Mouse (Mus musculus): Measurements from ENCODE around the gene Mtpn.

DNA sequence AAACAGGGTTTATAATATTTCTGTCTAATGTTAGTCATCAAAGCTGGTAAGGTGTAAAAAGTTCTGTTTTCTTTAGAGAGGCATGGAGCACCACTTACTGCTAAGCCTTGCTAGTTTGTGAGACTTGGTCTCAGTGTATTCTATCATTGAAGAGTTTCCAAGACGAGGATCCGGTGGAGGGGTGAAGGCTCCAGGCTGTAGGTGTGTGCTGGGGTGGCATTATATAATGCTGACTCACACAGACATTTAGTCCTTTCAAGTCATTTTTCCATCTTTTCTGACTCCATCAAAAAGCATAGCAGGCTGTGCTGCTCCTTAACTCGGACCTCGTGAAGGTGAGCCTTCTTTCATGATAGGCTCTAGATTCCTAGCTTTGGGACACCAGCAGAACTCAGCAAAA lies 42.3 kb downstream of the Mtpn start:
- TF ChIP-seq CTCF (conservative IDR thresholded peaks at IDR 0.05; ENCODE audit: low read length): no peak
- no peak for TF ChIP-seq NANOG (IDR thresholded peaks at IDR 0.05; ENCODE audit: borderline replicate concordance, low read length)
- no peak for TF ChIP-seq POU5F1 (IDR thresholded peaks at IDR 0.05; ENCODE audit: borderline replicate concordance, low read length)

Data from E14TG2a.4 (cell line).